Mouse (Mus musculus) lung, postnatal 0 days (tissue): ENCODE data around the gene Kat8.

Source experiments
- CTCF ChIP-seq: IDR thresholded peaks from 2 replicates; pipeline ENCODE4 v1.5.1; 2016; ENCODE audit warnings: antibody characterized with exemption, mild to moderate bottlenecking
- EP300 ChIP-seq: IDR thresholded peaks from 2 replicates; pipeline ENCODE4 v1.6.1; 2016; ENCODE audit warnings: antibody characterized with exemption, mild to moderate bottlenecking, control low read depth

- TF ChIP-seq CTCF (no peak), EP300 (no peak)
Observed at GRCm38 (mm10) chr7:127867641-127868040, 44.7 kb upstream of the Kat8 start.
